Mouse (Mus musculus): ENCODE results near the gene Cdca7. TPM values are rescaled to one million over a fixed set of nuclear protein-coding genes. Genes with fewer than 3 reads are reported as not detected.
A peak's percentile ranks its signal among the peaks of the same experiment; 100 is the strongest.

The Cdca7 gene
- total RNA-seq, 1 experiment from 2014 or later: 211 TPM

GRCm38 (mm10) chr2:72479818-72480217 is 3.9 kb downstream of the Cdca7 start:
- ATAC-seq (replicated peaks; ENCODE audit: low read depth, poor library complexity, severe bottlenecking): no peak

- ATAC-seq (replicated peaks; ENCODE audit: low read depth, poor library complexity, severe bottlenecking): no peak
These were observed 15.7 kb downstream of the Cdca7 start for GRCm38 (mm10) chr2:72491650-72492049.

DNA sequence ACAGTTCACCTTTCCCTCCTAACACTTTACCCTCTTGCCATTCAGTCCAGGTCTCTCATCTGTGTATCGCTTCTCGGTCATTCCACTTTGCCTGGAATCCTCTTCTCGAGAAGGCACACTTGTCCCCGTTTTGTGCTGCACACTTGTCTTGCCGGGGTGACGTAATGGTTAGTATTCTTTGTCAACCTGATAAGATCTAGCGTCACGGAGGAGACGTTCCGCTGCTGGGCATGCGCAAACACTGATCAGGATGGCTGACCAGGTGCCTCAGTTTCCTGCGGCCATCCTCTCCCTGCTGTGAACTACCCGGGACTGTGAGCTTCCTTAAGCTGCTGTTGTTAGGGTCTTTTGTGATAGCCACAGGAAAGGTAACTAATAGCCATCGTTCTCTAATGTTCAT is 17.1 kb downstream of the Cdca7 start:
- ATAC-seq (replicated peaks; ENCODE audit: low read depth, poor library complexity, severe bottlenecking): 0 out of 2 replicates have a peak, but pooled peaks have one; percentile 36

GRCm38 (mm10) chr2:72499074-72499721 is 23.2 kb downstream of the Cdca7 start:
- ATAC-seq (replicated peaks; ENCODE audit: low read depth, poor library complexity, severe bottlenecking): no peak

DNA sequence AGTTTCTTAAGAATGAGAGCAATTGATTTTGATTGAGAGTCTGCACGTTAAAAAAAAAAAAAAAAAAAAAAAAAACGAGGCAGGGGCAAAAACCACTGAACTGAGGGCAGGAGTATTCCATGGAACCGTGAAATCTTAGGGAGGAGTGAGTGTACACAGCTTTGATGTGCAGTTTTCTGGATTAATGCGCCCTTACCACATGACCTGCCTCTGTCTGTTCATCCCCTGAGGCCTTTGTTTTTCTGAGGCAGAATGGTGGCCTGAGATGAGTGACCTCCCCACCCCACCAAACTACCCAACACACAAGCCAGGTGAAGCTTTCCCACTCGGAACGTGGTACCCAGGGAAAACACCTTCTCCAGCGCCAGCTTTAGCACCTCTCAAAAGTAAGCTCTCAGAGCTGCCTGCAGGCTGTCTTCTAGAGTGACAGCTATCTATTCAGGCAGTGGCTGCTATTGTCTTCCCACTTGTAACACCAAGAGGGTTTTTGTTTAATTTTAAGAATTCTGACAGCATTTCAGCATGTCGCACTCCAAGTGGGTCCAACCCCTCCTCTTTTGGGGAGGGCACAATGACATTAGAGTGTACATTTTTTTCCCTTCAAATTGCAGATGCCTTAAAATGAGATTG is 23.9 kb downstream of the Cdca7 start:
- no peak for ATAC-seq (replicated peaks; ENCODE audit: low read depth, poor library complexity, severe bottlenecking)

- ATAC-seq (replicated peaks; ENCODE audit: low read depth, poor library complexity, severe bottlenecking): no peak
These were observed 26.3 kb downstream of the Cdca7 start for GRCm38 (mm10) chr2:72502041-72502813.

GRCm38 (mm10) chr2:72503646-72504045 is 27.7 kb downstream of the Cdca7 start:
- ATAC-seq (replicated peaks; ENCODE audit: low read depth, poor library complexity, severe bottlenecking): no peak

GRCm38 (mm10) chr2:72507855-72508635 is 32.1 kb downstream of the Cdca7 start:
- ATAC-seq (replicated peaks; ENCODE audit: low read depth, poor library complexity, severe bottlenecking): no peak

- ATAC-seq (replicated peaks; ENCODE audit: low read depth, poor library complexity, severe bottlenecking): no peak
These were observed 32.9 kb downstream of the Cdca7 start for GRCm38 (mm10) chr2:72508891-72509290.

- no peak for ATAC-seq (replicated peaks; ENCODE audit: low read depth, poor library complexity, severe bottlenecking)
These were observed 39.6 kb downstream of the Cdca7 start for GRCm38 (mm10) chr2:72515526-72515925.

DNA sequence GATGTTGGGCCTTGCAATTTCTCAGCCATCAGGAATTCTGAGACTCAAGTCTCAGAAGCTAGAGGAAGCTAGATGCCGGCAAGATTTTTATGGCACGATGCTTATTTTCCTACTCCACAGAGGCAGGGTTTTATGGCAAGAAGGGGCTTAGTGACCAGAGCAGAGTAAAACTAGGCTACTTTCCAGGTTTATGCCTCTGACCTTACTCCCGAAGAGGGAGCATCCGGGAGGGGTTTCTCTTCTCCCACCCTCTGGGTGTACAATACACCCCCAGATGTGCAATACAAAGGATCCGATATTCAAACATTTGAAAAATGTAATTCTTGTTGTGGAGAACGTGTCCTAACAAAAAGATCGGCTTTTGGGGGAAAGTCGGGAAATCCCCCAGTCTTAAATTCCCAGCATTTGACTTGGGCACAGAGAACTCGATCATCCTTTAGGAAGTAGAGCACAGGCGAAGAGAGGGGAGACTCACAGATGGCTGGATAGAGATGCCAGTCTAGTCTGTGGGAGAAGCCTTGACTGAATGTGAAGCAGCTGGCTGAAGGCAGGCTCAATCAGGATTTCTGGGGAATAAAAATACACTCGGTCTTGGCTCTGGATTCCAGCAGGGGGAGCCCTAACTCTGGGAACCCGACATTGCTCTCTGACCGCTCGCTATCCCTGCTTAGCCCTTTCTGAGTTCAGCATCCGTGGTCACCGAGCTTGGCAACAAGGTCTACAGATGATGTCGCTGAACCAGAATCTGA is 40.2 kb downstream of the Cdca7 start:
- ATAC-seq (replicated peaks; ENCODE audit: low read depth, poor library complexity, severe bottlenecking): peak; percentile 74

DNA sequence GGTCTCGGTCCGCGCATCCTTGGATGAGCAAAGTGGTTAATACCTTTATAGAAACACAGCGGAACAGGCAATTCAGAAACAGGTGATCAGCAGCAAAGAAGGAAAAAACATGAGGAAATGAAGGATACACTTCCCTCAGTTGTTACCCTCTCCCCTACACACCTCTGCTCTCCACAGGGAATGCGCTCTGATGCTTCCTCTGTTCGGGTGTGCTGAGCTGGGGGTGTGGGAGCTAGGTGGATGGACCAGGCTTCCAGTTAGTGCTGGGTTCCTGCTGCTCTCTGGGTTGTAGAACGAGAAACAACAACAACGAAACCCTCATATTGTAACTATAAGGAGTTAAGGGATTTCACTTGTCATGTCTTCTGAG is 40.7 kb downstream of the Cdca7 start:
- no peak for ATAC-seq (replicated peaks; ENCODE audit: low read depth, poor library complexity, severe bottlenecking)

DNA sequence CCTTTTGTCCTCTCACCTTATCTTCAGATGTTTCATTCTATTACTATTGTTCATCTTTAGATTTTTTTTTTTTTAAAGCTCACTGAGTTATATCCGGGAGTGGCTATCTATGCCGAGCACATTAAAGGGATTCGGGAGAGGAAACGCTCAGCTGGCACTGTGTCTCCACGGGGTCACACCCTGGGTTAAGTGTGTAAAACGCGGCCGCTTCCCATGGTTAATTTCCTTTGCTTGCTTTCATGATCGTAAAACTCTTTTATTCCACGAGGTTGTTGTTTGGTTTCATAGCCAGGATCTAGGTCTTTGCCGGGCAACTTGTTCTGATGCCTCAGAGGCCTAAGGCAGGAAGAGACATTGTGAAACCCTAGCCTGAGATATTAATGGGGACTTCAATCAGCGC is 48.1 kb downstream of the Cdca7 start:
- no peak for ATAC-seq (replicated peaks; ENCODE audit: low read depth, poor library complexity, severe bottlenecking)

DNA sequence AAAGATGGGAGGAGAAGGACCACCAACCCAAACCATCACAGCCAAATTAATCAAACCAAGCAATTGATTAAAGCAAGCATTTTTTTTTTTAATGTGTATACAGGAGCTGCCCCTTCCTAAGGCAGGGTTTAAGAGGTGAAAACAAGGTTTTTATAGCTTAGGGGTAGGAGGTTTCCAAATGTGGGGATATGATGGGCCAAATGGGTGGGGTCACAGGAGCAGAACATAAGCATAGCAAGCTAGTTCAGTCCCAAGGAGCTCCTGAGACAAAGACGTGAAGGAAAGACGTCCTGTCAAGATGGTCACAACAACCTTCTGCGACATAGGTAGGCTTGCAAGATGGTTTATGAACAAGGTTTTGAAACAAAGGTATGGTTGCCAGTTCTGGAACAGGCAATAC is 49.6 kb downstream of the Cdca7 start:
- ATAC-seq (replicated peaks; ENCODE audit: low read depth, poor library complexity, severe bottlenecking): no peak

DNA sequence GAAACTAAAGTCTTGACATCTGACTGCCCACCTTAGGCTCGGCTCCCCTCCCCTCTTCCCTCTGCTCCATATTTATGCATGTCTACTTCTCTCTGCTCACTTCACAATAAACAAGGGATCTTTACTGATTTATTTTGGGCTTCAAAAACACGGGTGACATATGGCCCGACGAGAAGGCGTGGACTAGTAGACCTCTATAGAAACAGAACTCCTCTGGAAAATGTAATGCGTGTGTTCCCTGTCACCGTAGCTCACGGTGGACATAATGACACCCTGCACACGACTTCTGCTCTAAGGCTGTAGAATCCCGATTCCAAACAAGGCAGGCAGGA is 53.0 kb downstream of the Cdca7 start:
- ATAC-seq (replicated peaks; ENCODE audit: low read depth, poor library complexity, severe bottlenecking): no peak

DNA sequence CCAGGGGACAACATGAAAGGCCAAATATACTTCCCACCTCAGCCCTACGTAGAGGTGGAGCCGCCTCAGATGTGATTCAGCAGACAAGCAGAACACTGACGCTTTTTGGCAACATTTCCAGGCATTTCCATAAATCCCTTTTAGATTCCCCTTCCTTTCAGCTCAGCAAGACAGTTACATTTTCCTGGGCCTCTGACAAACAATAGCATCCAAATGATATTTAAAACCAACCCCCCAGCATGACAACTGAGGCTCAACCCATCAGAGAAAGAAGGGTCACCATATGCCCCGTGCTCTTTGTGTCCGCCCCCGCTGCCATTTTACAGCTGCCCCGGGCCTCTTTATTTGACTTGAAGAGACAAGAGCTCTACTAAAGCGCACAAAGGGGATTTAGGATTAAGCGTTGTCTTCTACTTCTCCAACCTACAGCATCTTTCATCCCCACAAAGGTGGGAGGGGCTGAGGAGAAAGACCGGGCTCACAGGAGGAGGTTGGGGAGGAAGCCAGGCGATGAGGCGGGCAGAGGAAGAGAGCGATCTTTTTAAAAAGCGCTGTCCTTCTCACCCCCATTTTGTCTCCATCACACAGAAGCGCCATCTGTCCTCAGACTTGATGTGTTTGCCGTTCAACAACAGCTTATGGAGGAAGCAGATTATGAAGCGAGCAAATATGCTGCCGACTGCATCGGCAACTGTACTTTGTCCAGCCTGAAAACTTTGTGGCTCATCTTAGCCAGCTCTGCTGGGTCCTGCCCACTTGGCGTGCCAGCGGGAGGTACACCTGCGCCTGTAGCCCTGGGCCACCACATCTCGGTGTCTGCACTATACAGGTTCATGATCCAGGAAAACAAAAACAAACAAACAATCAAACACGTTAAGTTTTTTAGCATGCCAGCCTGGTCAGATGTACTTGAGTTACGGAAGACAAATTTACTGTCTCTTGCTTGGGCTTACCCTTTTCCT is 53.7 kb downstream of the Cdca7 start:
- no peak for ATAC-seq (replicated peaks; ENCODE audit: low read depth, poor library complexity, severe bottlenecking)

- no peak for ATAC-seq (replicated peaks; ENCODE audit: low read depth, poor library complexity, severe bottlenecking)
These were observed 59.9 kb downstream of the Cdca7 start for GRCm38 (mm10) chr2:72535889-72536288.
